Mouse (Mus musculus) thymus, postnatal 25 days (tissue): ENCODE data around the gene Phf11a.
"Not testable (repeated sequence)": the region's sequence is repeated elsewhere in the genome, so short reads cannot be mapped to it uniquely, and the experiment has no call there.

Experiments
- DNase-seq: peaks from one replicate; pipeline ENCODE4 v3.0.0; 2022

Phf11a gene

GRCm38 (mm10) chr14:59297391-59297790 is at the start of gene Phf11a:
Gene Phf11a, minus strand, starts transcription at chr14:59297522.
- DNase-seq, result not testable (repeated sequence)

DNA sequence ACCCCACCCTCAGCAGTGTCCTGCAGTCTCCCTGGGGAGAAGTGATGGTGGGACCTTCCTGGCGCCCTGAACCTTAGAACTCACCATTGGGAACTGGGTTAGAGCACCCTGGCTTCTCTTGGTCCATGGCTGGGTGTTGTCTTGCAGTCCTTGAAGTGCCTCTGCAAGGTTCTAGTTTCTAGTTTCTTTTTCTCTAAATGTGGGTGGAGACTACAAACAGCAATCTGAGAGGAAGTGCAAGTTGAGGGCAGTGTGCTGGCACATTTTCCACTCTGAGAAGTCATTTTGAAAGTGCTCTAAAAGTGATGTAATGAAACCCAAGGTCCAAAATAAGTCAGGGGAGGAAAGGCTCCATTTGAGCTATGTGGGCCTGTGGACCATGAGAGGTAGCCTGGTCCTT is 43.9 kb upstream of the Phf11a start, which contains the start of gene Phf11b:
Phf11b (minus strand) TSS at position 163 of the 400 bp plus-strand sequence.
- DNase-seq, result peak; percentile 11

GRCm38 (mm10) chr14:59339541-59339940 is 42.2 kb upstream of the Phf11a start:
- DNase-seq, result no peak

GRCm38 (mm10) chr14:59336056-59336455 is 38.7 kb upstream of the Phf11a start:
- DNase-seq, result not testable (repeated sequence)

GRCm38 (mm10) chr14:59330499-59330898 is 33.2 kb upstream of the Phf11a start:
- peak; percentile 18 for DNase-seq

GRCm38 (mm10) chr14:59319970-59320369 is 22.6 kb upstream of the Phf11a start:
- DNase-seq, result not testable (repeated sequence)

DNA sequence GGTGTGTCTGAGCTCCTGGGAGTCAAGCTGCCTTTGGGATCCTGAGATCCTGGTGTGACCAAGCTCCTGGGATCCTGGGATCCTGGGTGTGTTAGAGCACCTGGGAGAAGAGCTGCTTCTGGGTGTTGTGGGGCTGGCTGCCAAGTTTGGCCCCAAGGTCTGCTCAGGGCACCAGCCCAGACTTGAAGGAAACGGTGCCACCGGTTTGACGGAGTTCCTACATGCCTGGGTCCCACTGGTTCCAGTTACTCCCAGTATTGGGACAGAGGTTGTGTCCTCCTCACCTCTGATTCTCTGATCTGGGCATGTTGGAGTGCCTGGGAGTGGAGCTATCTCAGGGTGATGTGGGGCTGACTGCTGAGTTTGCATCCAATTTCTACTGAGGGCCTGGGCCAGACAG is 21.7 kb upstream of the Phf11a start:
- not testable (repeated sequence) for DNase-seq

- DNase-seq, result not testable (repeated sequence)
These were observed 5.6 kb downstream of the Phf11a start for GRCm38 (mm10) chr14:59291769-59292168.

DNA sequence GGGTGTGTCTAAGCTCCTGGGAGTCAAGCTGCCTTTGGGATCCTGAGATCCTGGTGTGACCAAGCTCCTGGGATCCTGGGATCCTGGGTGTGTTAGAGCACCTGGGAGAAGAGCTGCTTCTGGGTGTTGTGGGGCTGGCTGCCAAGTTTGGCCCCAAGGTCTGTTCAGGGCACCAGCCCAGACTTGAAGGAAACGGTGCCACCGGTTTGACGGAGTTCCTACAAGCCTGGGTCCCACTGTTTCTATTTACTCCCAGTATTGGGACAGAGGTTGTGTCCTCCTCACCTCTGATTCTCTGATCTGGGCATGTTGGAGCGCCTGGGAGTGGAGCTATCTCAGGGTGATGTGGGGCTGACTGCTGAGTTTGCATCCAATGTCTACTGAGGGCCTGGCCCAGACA is 22.4 kb downstream of the Phf11a start:
- not testable (repeated sequence) for DNase-seq

GRCm38 (mm10) chr14:59260056-59260455 is 37.3 kb downstream of the Phf11a start, which contains the start of gene Gm6904:
Gene Gm6904, minus strand, starts transcription at chr14:59260216.
- DNase-seq, result peak; percentile 8

GRCm38 (mm10) chr14:59255861-59256260 is 41.5 kb downstream of the Phf11a start:
- not testable (repeated sequence) for DNase-seq

- DNase-seq, result not testable (repeated sequence)
These were observed 47.0 kb downstream of the Phf11a start for GRCm38 (mm10) chr14:59250350-59250749.

GRCm38 (mm10) chr14:59233635-59234034 is 63.7 kb downstream of the Phf11a start:
- DNase-seq, result no peak

DNA sequence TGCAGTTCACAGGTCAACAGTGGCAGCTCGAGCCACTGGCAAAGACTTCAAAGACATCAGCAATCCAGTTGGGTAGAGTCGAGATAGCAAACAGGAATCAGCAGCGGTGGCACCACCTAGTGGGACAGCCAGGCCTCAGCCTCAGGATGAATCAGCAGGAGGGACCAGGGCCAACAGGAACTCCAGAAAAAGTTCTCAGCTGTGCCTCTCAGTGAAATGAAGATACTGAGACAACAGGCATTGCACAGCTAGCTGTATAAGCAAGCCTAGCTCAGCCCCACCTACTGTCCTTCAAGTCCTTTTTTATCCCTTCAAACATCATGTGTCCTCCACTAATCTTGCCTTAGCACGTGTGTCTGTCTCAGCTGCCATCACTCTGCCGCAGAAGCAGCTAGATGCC is 65.3 kb downstream of the Phf11a start:
- no peak for DNase-seq

DNA sequence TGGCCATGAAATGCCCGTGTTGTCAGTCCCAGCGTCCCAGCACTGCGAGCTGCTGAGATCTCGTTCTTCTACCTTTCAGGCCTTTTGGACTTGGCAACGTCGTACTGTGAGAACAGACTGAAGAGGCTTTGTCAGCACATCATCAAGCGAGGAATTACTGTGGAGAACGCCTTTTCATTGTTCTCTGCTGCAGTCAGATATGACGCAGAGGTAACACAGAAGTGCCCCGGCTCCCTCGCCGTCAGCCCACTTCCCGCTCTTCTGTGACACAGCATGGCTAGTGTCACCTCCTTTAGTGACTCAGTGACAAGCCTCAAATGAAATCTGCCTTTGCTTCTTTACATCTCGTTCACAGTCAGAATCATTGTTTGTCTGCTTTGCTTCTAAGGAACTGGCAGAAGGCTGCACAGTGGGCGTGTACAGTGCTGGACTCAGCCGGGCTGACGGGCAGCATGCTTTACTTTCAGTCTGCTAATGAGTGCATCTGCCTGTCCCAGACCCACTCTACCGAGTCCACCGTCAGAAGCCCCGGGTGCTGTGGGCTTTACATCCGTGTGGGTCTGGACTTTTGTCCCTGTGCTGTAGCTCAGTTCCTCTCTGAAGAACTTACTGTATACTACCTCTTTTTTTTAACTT is 66.9 kb downstream of the Phf11a start:
- no peak for DNase-seq

- no peak for DNase-seq
These were observed 67.5 kb downstream of the Phf11a start for GRCm38 (mm10) chr14:59229822-59230221.
